Mouse (Mus musculus): Measurements from ENCODE around the gene Col4a2. TPM values are rescaled to one million over a fixed set of nuclear protein-coding genes. Genes with fewer than 3 reads are reported as not detected.

Col4a2 gene
- total and polyA plus RNA-seq, 2 experiments from 2014 or later: 26.6 to 95.7 TPM

GRCm38 (mm10) chr8:11363340-11364126, 50.9 kb downstream of the Col4a2 start:
- ATAC-seq: no peak
- 41% methylated on average over 13 of the region's 13 CpGs for WGBS
- Histone ChIP-seq H3K9me3 (ENCODE audit: low read length) (no peaks in the 10 kb centered on the region), H3K4me1 (ENCODE audit: insufficient read depth) (peaks cover 8% of the 10 kb centered on the region), H3K27me3 (ENCODE audit: insufficient read depth, low read length) (no peaks in the 10 kb centered on the region), H3K36me3 (ENCODE audit: insufficient read depth) (no peaks in the 10 kb centered on the region), H3K9ac (no peak overlapping the region), H3K27ac (ENCODE audit: low read depth, low read length) (no peak overlapping the region), H3K4me2 (ENCODE audit: low read depth) (no peak overlapping the region), H3K4me3 (ENCODE audit: low read depth, low read length) (no peak overlapping the region)
- no peak for DNase-seq
- TF ChIP-seq CTCF (IDR thresholded peaks at IDR 0.05; ENCODE audit: low read depth): no peak

- Histone ChIP-seq H3K4me2 (ENCODE audit: low read depth) (no peak overlapping the region), H3K9ac (no peak overlapping the region), H3K4me1 (ENCODE audit: insufficient read depth) (peaks cover 8% of the 10 kb centered on the region), H3K36me3 (ENCODE audit: insufficient read depth) (no peaks in the 10 kb centered on the region), H3K4me3 (ENCODE audit: low read depth, low read length) (no peak overlapping the region), H3K27ac (ENCODE audit: low read depth, low read length) (no peak overlapping the region), H3K27me3 (ENCODE audit: insufficient read depth, low read length) (no peaks in the 10 kb centered on the region), H3K9me3 (ENCODE audit: low read length) (no peaks in the 10 kb centered on the region)
- no peak for TF ChIP-seq CTCF (IDR thresholded peaks at IDR 0.05; ENCODE audit: low read depth)
- no peak for ATAC-seq
- DNase-seq: no peak
- WGBS: 83% methylated on average over 5 of the region's 5 CpGs
These were observed 53.6 kb downstream of the Col4a2 start for GRCm38 (mm10) chr8:11366251-11366650.

GRCm38 (mm10) chr8:11366741-11367140, 54.1 kb downstream of the Col4a2 start:
- peaks cover 8% of the 10 kb centered on the region for H3K4me1 ChIP-seq (ENCODE audit: insufficient read depth)
- no peak overlapping the region for H3K27ac ChIP-seq (ENCODE audit: low read depth, low read length)
- H3K9ac ChIP-seq: no peak overlapping the region
- H3K27me3 ChIP-seq (ENCODE audit: insufficient read depth, low read length): no peaks in the 10 kb centered on the region
- H3K4me3 ChIP-seq (ENCODE audit: low read depth, low read length): no peak overlapping the region
- no peak for DNase-seq
- H3K4me2 ChIP-seq (ENCODE audit: low read depth): no peak overlapping the region
- WGBS: 81% methylated on average over 4 of the region's 4 CpGs
- no peak for ATAC-seq
- H3K36me3 ChIP-seq (ENCODE audit: insufficient read depth): no peaks in the 10 kb centered on the region
- no peaks in the 10 kb centered on the region for H3K9me3 ChIP-seq (ENCODE audit: low read length)
- no peak for TF ChIP-seq CTCF (IDR thresholded peaks at IDR 0.05; ENCODE audit: low read depth)

- no peak overlapping the region for H3K27ac ChIP-seq (ENCODE audit: low read depth, low read length)
- H3K4me2 ChIP-seq (ENCODE audit: low read depth): no peak overlapping the region
- no peaks in the 10 kb centered on the region for H3K36me3 ChIP-seq (ENCODE audit: insufficient read depth)
- no peak overlapping the region for H3K4me3 ChIP-seq (ENCODE audit: low read depth, low read length)
- no peak for TF ChIP-seq CTCF (IDR thresholded peaks at IDR 0.05; ENCODE audit: low read depth)
- ATAC-seq (no peak), DNase-seq (no peak)
- no peaks in the 10 kb centered on the region for H3K9me3 ChIP-seq (ENCODE audit: low read length)
- WGBS: 71% methylated on average over 5 of the region's 5 CpGs
- no peaks in the 10 kb centered on the region for H3K27me3 ChIP-seq (ENCODE audit: insufficient read depth, low read length)
- no peak overlapping the region for H3K9ac ChIP-seq
- H3K4me1 ChIP-seq (ENCODE audit: insufficient read depth): 0 out of 2 replicates have a peak, but pooled peaks cover under 1% of the 10 kb centered on the region
These were observed 55.1 kb downstream of the Col4a2 start for GRCm38 (mm10) chr8:11367670-11368069.

- WGBS: 87% methylated on average over 19 of the region's 19 CpGs
- Histone ChIP-seq H3K4me1 (ENCODE audit: insufficient read depth) (no peaks in the 10 kb centered on the region), H3K27me3 (ENCODE audit: insufficient read depth, low read length) (no peaks in the 10 kb centered on the region), H3K9me3 (ENCODE audit: low read length) (no peaks in the 10 kb centered on the region), H3K9ac (no peak overlapping the region), H3K4me3 (ENCODE audit: low read depth, low read length) (no peak overlapping the region), H3K4me2 (ENCODE audit: low read depth) (no peak overlapping the region), H3K27ac (ENCODE audit: low read depth, low read length) (no peak overlapping the region), H3K36me3 (ENCODE audit: insufficient read depth) (no peaks in the 10 kb centered on the region)
- TF ChIP-seq CTCF (IDR thresholded peaks at IDR 0.05; ENCODE audit: low read depth): no peak
- no peak for DNase-seq
- no peak for ATAC-seq
These were observed 57.1 kb downstream of the Col4a2 start for GRCm38 (mm10) chr8:11369526-11370203.

GRCm38 (mm10) chr8:11371347-11371746, 58.7 kb downstream of the Col4a2 start:
- no peaks in the 10 kb centered on the region for H3K4me1 ChIP-seq (ENCODE audit: insufficient read depth)
- H3K27ac ChIP-seq (ENCODE audit: low read depth, low read length): no peak overlapping the region
- no peak for TF ChIP-seq CTCF (IDR thresholded peaks at IDR 0.05; ENCODE audit: low read depth)
- no peak overlapping the region for H3K4me3 ChIP-seq (ENCODE audit: low read depth, low read length)
- no peaks in the 10 kb centered on the region for H3K27me3 ChIP-seq (ENCODE audit: insufficient read depth, low read length)
- DNase-seq: no peak
- H3K9ac ChIP-seq: no peak overlapping the region
- H3K9me3 ChIP-seq (ENCODE audit: low read length): no peaks in the 10 kb centered on the region
- ATAC-seq: no peak
- 90% methylated on average over 10 of the region's 10 CpGs for whole genome bisulfite sequencing
- no peak overlapping the region for H3K4me2 ChIP-seq (ENCODE audit: low read depth)
- H3K36me3 ChIP-seq (ENCODE audit: insufficient read depth): no peaks in the 10 kb centered on the region

- no peak for ATAC-seq
- H3K4me2 ChIP-seq (ENCODE audit: low read depth): no peak overlapping the region
- no peaks in the 10 kb centered on the region for H3K36me3 ChIP-seq (ENCODE audit: insufficient read depth)
These were observed 59.5 kb downstream of the Col4a2 start for GRCm38 (mm10) chr8:11372080-11372479.

More at GRCm38 (mm10) chr8:11372080-11372479, 59.5 kb downstream of the Col4a2 start:
- Histone ChIP-seq H3K4me1 (ENCODE audit: insufficient read depth) (no peaks in the 10 kb centered on the region), H3K9ac (no peak overlapping the region), H3K9me3 (ENCODE audit: low read length) (no peaks in the 10 kb centered on the region), H3K27me3 (ENCODE audit: insufficient read depth, low read length) (no peaks in the 10 kb centered on the region), H3K4me3 (ENCODE audit: low read depth, low read length) (no peak overlapping the region), H3K27ac (ENCODE audit: low read depth, low read length) (no peak overlapping the region)
- TF ChIP-seq CTCF (IDR thresholded peaks at IDR 0.05; ENCODE audit: low read depth): no peak
- WGBS: 93% methylated on average over 8 of the region's 8 CpGs
- no peak for DNase-seq

Measured in forebrain, postnatal 0 days (tissue).